In genomic region chr11:83969040-83969439, GRCm38 (mm10) we compare ENCODE assay signal across 21 mouse cellular contexts. TPM values are rescaled to one million over a fixed set of nuclear protein-coding genes. Genes with fewer than 3 reads are reported as not detected.
DNase-seq lines count a peak whose midpoint lies in the region; ATAC-seq and TF ChIP-seq lines count a peak whose summit lies in the region.
"Had no signal": no experiment of that assay in that cellular context is flagged by ENCODE, and none has a peak within 500 bp of the region (broad histone marks: within the 10 kb centered on the region; RNA-seq: fewer than 3 reads in every experiment).

No protein-coding gene starts in this region.

- H3K9me3 ChIP-seq in intestine, embryonic 16.5 days (ENCODE audit: control insufficient read depth, low read length), result no peaks in the 10 kb centered on the region
- H3K9me3 ChIP-seq: embryonic facial prominence, embryonic 13.5 days; heart, embryonic 13.5 days; liver, embryonic 15.5 days; midbrain, embryonic 10.5 days; stomach, embryonic 15.5 days had no signal

- H3K27ac ChIP-seq in kidney, adult 2 months (ENCODE audit: insufficient read depth, low read depth, low read length), result no peak overlapping the region
- no peak overlapping the region for H3K27ac ChIP-seq in intestine, embryonic 16.5 days (ENCODE audit: low read length)
- H3K27ac ChIP-seq: embryonic facial prominence, embryonic 13.5 days; heart, embryonic 13.5 days; kidney, postnatal 0 days; liver, embryonic 15.5 days; midbrain, embryonic 10.5 days; stomach, embryonic 15.5 days had no signal

- H3K27me3 ChIP-seq in kidney, adult 2 months (replicated peaks; ENCODE audit: control insufficient read depth, insufficient read depth, low read length), result no peaks in the 10 kb centered on the region
- H3K27me3 ChIP-seq in intestine, embryonic 16.5 days (replicated peaks; ENCODE audit: control insufficient read depth, insufficient read depth, low read length), result no peaks in the 10 kb centered on the region
- H3K27me3 ChIP-seq: embryonic facial prominence, embryonic 13.5 days; heart, embryonic 13.5 days; liver, embryonic 15.5 days; stomach, embryonic 15.5 days had no signal

- H3K9ac ChIP-seq in intestine, embryonic 16.5 days (ENCODE audit: low read depth, low read length), result no peak overlapping the region
- H3K9ac ChIP-seq: embryonic facial prominence, embryonic 13.5 days; heart, embryonic 13.5 days; liver, embryonic 15.5 days; stomach, embryonic 15.5 days had no signal

- no peak for DNase-seq in kidney, adult 2 months
- DNase-seq in kidney, postnatal 36 days, result no peak
- peak; percentile 29 for DNase-seq in thymus, postnatal 4 days
- DNase-seq in thymus, postnatal 25 days, result no peak
- no peak for DNase-seq in brain, embryonic 14.5 days (ENCODE audit: low read depth)
- no peak for DNase-seq in natural killer cell, adult 2 months (ENCODE audit: low spot score in 2 of 2)
- DNase-seq in right cerebral cortex, postnatal 25 days, result no peak
- DNase-seq: cerebellum, adult 9-11 months; heart, postnatal 4 days; kidney, adult 11 months; spleen, adult 18-20 months; thymus, adult 2 months had no signal

- peaks cover 2% of the 10 kb centered on the region; the same call in 1 of the 2 replicates for H3K4me1 ChIP-seq in kidney, adult 2 months (ENCODE audit: control insufficient read depth, insufficient read depth, low read length)
- H3K4me1 ChIP-seq in intestine, embryonic 16.5 days (ENCODE audit: control insufficient read depth, insufficient read depth, low read length), result peaks cover 3% of the 10 kb centered on the region
- H3K4me1 ChIP-seq: stomach, embryonic 15.5 days had no signal

- no peak overlapping the region for H3K4me2 ChIP-seq in intestine, embryonic 16.5 days (ENCODE audit: low read depth, low read length)
- H3K4me2 ChIP-seq: embryonic facial prominence, embryonic 13.5 days; heart, embryonic 13.5 days; liver, embryonic 15.5 days; stomach, embryonic 15.5 days had no signal

- 96% methylated on average over 3 of the region's 3 CpGs for WGBS in kidney, adult 2 months
- WGBS in intestine, embryonic 16.5 days, result 92% methylated on average over 3 of the region's 3 CpGs

- no peak for ATAC-seq in intestine, embryonic 16.5 days
- ATAC-seq: forebrain, embryonic 16.5 days; hindbrain, embryonic 16.5 days had no signal

- no peaks in the 10 kb centered on the region for H3K36me3 ChIP-seq in kidney, adult 2 months (ENCODE audit: control insufficient read depth, insufficient read depth, low read length)
- no peaks in the 10 kb centered on the region for H3K36me3 ChIP-seq in intestine, embryonic 16.5 days (ENCODE audit: control insufficient read depth, insufficient read depth, low read length)

- TF ChIP-seq POLR2A in kidney, adult 2 months (IDR thresholded peaks at IDR 0.05; ENCODE audit: low read depth, low read length), result no peak
- no peak for TF ChIP-seq POLR2A in brain, embryonic 14.5 days (IDR thresholded peaks at IDR 0.05; ENCODE audit: borderline replicate concordance, extremely low read depth, insufficient read depth, insufficient read length, poor library complexity, severe bottlenecking)

- H3K4me3 ChIP-seq in kidney, adult 2 months (ENCODE audit: insufficient read depth, low read depth, low read length), result no peak overlapping the region
- no peak overlapping the region for H3K4me3 ChIP-seq in intestine, embryonic 16.5 days (ENCODE audit: low read length)
- H3K4me3 ChIP-seq: embryonic facial prominence, embryonic 13.5 days; heart, embryonic 13.5 days; liver, embryonic 15.5 days; midbrain, embryonic 10.5 days; stomach, embryonic 15.5 days had no signal

- TF ChIP-seq CTCF in kidney, adult 2 months (conservative IDR thresholded peaks at IDR 0.05; ENCODE audit: insufficient read depth, insufficient read length, low read depth, low read length), result 0 out of 2 replicates have a peak, but pooled peaks have one; percentile 4
- peak; percentile 23; the same call in 1 of the 2 replicates for TF ChIP-seq CTCF in brain, embryonic 14.5 days (IDR thresholded peaks at IDR 0.05; ENCODE audit: borderline replicate concordance, extremely low read depth, insufficient read depth, insufficient read length)

RNA-seq across cellular contexts. Expression of gene Synrg, which starts 4.8 kb away (rescaled TPM):
- 21.0 and 25.8 TPM in 2 replicates for polyA plus RNA-seq in kidney, adult 2 months (2012; rRNA removed)
- 25.0 and 36.8 TPM in 2 replicates for polyA plus RNA-seq in brain, embryonic 14.5 days (2012; rRNA removed)
- polyA plus RNA-seq in intestine, embryonic 16.5 days (2015; fragmentation: Nextera tagmentation; extraction: Ambion mirVana), result 6.6 and 8.0 TPM in 2 replicates

RNA-seq across cellular contexts. Expression of gene Ddx52, which starts 27.2 kb away (rescaled TPM):
- 5.5 and 7.2 TPM in 2 replicates for polyA plus RNA-seq in kidney, adult 2 months (2012; rRNA removed)
- polyA plus RNA-seq in brain, embryonic 14.5 days (2012; rRNA removed), result 18.2 and 19.0 TPM in 2 replicates
- 23.8 and 24.0 TPM in 2 replicates for polyA plus RNA-seq in intestine, embryonic 16.5 days (2015; fragmentation: Nextera tagmentation; extraction: Ambion mirVana)
